Mouse (Mus musculus): ENCODE data around the gene Rimbp2.

DNA sequence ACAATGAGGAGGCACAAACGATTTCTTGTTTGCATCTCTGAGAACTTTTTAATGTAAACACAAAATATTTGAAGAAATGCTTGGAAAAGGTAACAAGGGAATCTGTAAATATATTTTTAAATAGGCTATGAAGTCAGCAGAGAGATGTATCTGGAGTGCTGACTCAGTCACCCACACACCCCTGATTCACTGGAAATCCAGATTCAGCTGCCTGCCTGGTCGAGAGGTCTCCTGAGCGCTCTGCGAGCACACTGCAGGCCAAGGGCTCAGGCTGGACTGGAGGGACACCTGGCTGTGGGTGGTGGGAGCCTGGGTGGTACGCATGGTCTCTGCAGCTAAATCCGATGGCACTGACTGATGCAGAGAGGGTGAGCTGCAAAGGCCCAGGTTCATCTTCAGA is 31.2 kb upstream of the Rimbp2 start:
- TF ChIP-seq CTCF (IDR thresholded peaks at IDR 0.05; ENCODE audit: insufficient read depth, low read length) (no peak), POLR2A (IDR thresholded peaks at IDR 0.05; ENCODE audit: borderline replicate concordance, extremely low read depth, low read depth, low read length) (no peak)

Data from lung, adult 2 months (tissue).